Mouse (Mus musculus): ENCODE results near the gene Krtap14.

The Krtap14 gene

DNA sequence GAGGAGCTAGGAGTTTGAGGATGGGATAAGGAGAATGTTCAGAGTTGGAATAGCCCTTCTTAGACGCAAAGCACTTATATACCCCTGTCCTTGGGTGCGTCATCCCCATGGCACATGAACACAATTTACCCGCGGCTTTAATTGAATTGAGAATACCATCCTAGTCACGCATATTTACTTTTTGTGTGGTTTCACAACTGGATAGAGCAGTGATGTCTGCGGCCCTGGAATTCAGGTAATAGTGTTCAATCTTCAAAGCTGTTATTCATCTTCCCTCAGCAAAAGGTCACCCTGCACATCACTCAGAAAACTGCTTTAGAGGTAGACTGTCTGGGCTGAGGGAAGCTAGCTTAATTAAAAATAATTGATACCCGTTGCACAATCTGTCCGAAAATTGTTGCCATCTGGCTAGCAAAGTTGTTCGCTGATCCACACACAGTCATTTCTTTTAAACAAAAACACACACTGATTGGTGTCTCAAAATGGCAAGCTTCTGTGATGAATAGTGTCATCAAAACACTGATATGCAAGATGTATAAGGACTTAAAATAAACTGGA is at the start of gene Krtap14:
Gene Krtap14 (minus strand): TSS at position 51 of the 558 bp plus-strand sequence.
- in situ Hi-C loops (cut with MboI, MseI) = loop anchor here in 1 of 2 experiments (25.0 kb wide), 1 partner anchor 1289 kb away; no protein-coding TSS in a partner anchor

DNA sequence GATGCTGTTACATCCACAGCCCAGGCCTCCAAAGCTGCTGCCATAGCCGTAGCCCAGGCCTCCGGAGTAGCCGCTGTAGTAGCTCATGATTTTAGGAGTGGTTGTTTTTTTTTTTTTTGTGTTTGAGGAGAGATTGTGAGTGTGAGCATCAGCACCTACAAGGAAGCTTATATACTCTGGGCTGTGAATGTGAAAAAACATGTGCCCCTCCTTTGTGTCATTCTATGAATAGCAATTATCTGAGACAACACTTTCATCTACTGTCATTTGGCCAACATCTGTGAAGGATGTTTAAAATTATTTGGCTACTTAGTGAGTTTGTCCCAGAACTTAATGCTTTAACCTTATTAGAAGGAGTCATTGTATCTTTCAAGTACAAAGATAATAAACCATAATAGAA is 48.2 kb upstream of the Krtap14 start, which contains the start of gene Krtap19-2:
Gene Krtap19-2 (minus strand): TSS at position 101 of the 400 bp plus-strand sequence.
- in situ Hi-C loops (cut with MboI, MseI) = no loop called here

DNA sequence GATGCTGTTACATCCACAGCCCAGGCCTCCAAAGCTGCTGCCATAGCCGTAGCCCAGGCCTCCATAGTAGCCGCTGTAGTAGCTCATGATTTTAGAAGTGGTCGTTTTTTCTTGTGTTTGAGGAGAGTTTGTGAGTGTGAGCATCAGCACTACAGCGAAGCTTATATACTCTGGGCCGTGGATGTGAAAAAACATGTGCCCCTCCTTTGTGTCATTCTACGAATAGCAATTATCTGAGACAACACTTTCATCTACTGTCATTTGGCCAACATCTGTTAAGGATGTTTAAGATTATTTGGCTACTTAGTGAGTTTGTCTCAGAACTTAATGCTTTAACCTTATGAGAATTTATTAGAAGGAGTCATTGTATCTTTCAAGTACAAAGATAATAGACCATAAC is 43.4 kb upstream of the Krtap14 start, which contains the start of gene Krtap19-1:
Gene Krtap19-1 (minus strand): TSS at position 101 of the 400 bp plus-strand sequence.
- in situ Hi-C loops (cut with MboI, MseI) = no loop called here

DNA sequence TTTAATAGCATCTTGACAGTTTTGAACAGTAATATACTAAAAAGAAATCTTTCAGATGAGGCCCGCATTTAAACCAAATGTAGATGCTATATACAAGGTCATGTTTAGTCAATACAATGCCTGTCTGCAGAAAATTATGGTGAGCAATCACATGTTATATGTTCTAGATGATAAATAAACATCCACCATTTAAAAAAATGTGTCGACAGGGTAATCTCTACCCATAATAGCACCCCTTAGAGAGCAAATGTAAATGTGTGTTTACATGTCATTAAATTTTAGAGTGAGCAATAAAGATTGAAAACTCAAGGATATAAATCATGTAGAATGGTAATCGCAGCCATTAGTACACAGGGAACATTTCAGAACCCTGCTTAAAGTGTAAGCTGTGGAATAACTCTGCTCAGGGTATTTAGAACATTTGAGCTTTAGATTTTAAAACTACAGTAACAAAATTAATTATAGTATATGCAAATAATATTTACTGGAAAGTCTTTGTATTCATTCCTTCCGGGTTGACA is 39.0 kb upstream of the Krtap14 start:
- in situ Hi-C loops (cut with MboI, MseI) = no loop called here

DNA sequence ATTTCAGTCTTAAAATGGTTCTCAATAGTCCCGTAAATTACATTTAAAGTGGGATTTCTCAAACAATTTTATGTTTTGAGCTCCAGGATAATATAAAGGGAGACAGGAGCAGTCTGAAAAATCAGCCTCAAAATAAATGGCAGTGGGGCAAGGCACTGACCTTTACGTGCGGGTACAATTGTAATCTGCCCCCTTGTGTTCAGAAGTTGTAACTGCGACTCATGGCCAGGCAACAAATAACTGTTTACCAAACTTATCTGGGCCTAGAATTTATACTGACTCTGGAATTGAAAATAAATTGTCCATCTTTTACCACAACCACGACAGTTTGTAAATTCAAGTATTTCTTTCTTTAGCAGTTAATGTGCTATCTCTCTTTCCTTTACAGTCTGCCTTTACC is 25.5 kb upstream of the Krtap14 start:
- in situ Hi-C loops (cut with MboI, MseI) = no loop called here

DNA sequence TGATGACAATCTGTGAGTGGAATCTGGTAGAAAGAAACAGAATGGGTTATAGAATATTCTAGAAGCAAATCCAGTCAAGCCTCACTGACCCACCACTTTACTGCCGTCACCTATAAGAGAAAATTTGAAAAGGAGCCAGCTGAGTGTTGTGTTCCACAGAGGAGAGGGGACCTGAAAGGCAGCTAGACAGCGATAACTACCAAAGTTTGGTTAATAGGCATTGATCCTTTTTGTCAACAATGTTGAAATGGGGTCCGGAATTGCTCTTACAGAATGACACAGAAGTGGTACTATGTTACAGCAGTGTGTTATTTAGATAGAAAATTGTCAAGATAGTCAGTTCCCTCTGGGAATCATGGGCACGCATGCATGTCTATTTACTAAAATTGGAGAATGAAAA is 22.6 kb upstream of the Krtap14 start:
- in situ Hi-C loops (cut with MboI, MseI) = loop anchor here in 1 of 2 experiments (25.0 kb wide), 1 partner anchor 1311 kb away; no protein-coding TSS in a partner anchor

DNA sequence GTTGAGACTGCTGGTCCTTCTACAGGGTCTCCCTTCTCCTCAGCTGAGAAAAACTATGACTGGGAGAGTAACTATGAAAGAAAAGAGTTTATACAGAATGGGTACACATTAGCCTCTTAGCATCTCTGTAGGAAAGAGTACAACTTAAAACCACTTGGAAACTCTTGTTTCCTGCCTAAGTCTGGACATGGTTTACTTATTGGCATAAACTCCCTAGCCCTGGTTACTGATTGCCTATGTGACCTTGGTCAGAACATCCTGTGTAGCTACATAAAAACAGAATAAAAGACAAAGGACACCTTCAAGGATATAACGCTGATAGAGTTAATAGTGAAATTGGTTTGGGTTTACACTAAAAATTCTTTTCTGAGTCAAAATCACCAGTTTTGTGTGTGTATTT is 21.4 kb upstream of the Krtap14 start:
- in situ Hi-C loops (cut with MboI, MseI) = loop anchor here in 1 of 2 experiments (25.0 kb wide), 1 partner anchor 1310 kb away; no protein-coding TSS in a partner anchor

DNA sequence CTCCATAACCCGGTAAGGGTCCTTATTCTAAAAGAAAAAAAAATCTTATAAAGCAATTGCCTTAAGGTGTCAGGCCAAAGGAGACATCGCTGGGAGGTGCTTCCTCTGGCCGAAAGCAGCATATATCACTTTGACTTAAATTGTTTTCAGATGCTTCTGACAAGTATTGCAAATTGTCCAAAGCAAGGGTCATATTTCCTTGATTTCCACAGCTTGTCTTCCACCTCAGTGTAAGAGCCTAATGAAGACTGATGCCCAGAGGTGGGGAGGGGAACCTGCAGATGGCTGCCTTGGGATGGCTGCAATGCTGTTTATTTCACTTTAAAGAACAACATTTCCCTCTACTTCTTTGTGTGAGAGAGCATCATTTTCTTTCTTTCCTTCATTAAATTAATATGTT is 1.0 kb upstream of the Krtap14 start:
- in situ Hi-C loops (cut with MboI, MseI) = loop anchor here in 1 of 2 experiments (25.0 kb wide), 1 partner anchor 1290 kb away; no protein-coding TSS in a partner anchor

DNA sequence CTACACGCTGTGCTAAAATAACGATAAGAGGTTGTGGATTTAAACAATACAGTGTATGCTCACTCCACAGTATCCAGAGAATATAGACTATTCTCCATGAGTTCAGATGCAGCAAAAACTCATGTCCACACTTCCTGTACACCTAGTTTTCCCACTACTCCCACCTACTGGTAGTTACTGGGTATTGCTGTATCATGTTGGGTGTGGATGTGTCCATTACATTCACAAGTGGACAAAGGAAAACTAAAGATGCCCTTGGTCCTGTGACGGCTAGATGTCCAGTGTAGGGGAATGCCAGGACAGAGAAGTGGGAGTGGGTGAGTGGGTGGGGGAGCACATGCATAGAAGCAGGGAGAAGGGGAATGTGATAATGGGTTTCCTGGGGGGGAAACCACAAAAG is 2.2 kb downstream of the Krtap14 start:
- in situ Hi-C loops (cut with MboI, MseI) = no loop called here

DNA sequence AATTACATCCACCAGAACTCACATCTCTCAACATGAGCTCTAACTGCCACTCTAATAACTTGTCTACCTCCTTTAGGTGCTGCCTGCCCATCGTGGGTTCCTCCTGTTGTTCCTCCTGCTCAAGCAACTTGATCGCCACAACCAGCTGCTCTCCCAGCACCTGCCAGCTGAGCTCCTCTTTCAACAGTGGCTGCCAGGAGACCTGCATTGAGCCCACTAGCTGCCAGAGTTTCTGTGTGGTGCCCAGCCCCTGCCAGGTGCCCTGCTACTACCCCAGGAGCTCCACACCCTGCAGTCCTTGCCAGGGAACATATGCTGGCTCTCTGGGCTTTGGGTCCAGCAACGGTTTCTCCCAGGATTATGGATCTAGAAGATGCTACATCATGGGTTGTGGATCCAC is 5.9 kb downstream of the Krtap14 start, which contains the start of gene Krtap15:
Gene Krtap15 (plus strand): TSS at position 150 of the 400 bp plus-strand sequence.
- in situ Hi-C loops (cut with MboI, MseI) = no loop called here

DNA sequence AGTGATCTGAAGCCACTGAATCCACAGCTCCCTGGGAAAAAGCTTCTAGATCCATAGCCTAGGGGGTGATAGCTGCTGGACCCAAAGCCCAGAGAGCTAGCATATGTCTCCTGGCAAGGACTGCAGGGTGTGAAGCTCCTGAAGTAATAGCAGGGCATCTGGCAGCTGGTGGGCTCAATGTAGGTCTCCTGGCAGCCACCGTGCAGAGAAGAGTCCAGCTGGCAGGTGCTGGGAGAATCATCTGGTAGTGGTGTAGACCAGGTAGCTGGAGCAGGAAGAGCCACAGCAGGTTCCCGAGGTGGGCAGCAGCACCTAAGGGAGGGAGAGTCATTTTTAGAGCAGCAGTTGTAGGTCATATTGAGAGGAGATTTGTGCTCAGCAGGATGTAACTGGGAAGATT is 14.1 kb downstream of the Krtap14 start, which contains the start of gene Gm20741:
Gene Gm20741 (minus strand): TSS at position 394 of the 400 bp plus-strand sequence.
- in situ Hi-C loops (cut with MboI, MseI) = no loop called here

DNA sequence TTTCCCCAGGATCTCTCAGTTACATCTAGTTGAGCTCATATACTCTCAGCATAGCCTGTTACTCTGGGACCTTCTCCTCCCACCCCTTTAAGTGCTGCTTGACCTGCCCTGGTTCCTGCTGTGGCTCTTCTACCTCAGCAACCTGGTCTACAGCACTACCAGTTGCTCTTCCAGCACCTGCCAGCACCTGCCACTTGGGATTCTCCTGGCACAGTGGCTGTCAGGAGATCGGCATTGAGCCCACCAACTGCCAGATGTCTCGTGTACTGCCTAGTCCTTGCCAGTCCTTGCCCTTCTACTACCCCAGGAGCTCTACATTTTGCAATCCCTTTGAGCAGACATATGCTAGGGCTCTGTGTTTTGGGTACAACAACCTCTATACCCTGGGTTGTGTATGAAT is 39.2 kb downstream of the Krtap14 start:
- in situ Hi-C loops (cut with MboI, MseI) = no loop called here

DNA sequence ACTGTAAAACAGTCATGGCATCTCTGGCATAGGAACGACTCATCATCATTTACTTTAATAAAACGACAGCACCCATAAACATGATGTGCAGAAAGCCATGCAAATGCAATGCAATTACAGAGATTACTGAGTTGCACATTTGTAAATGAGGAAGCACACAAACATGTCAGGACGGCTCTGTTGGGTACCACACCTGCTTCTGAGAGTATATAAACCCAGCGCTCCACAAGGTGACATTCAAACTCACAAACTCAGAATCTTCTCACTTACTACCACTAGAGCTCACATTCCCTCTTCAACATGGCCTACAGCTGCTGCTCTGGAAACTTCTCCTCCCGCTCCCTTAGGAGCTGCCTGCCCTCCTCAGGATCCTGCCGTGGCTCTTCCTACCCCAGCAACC is 48.3 kb downstream of the Krtap14 start, which contains the start of gene Gm5965:
Gene Gm5965 (plus strand): TSS at position 301 of the 400 bp plus-strand sequence.
- in situ Hi-C loops (cut with MboI, MseI) = no loop called here

DNA sequence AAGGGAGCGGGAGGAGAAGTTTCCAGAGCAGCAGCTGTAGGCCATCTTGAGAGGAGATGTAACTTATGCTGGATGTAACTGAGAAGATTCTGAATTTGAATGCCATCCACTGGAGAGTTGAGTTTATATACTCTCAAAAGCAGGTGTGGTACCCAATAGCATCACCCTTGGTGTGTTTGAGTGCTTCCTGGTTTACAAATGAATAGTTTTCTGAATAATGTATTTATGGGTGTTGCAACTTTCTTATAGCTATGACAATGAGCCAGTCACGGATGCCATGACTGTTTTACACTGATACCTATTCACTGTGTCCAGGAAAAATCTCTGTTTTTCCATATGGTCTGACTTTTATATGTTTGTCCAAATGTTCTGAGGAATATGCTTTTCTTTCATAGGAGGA is 51.8 kb downstream of the Krtap14 start, which contains the start of gene 2310057N15Rik:
Gene 2310057N15Rik (minus strand): TSS at position 101 of the 400 bp plus-strand sequence.
- in situ Hi-C loops (cut with MboI, MseI) = no loop called here
